22 mouse cellular contexts compared by ENCODE assay signal in the genomic region with DNA sequence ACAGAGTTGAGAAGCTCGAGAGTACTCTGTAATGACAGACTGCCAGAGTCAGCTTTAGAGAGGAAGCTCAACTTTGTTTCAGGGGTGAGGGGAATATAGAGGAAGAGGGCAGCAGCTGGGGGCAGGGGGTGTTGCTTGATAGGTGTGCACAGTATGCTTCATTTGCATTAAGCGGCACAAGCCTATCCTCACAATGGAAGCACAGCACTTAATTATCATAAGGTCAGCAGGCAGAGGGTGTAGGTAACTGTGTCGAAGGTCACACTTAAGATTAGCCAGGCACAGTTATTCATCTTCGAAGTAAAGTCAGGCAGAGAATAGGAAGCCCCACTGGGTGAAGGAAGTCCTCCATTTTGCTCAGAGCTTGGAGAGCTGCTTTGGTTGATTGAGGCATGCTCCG. TPM values are rescaled to one million over a fixed set of nuclear protein-coding genes. Genes with fewer than 3 reads are reported as not detected.
DNase-seq lines count a peak whose midpoint lies in the region; ATAC-seq and TF ChIP-seq lines count a peak whose summit lies in the region.
"Had no signal": no experiment of that assay in that cellular context is flagged by ENCODE, and none has a peak within 500 bp of the region (broad histone marks: within the 10 kb centered on the region; RNA-seq: fewer than 3 reads in every experiment).

No protein-coding gene starts in this region.

- DNase-seq in testis, postnatal 10 days (ENCODE audit: low spot score) = no peak
- DNase-seq in ES-CJ7 (ENCODE audit: low read depth, low spot score) (peak; percentile 72), R1 (ENCODE audit: low read depth, low spot score) (peak; percentile 91)
- no peak for DNase-seq in adrenal gland, postnatal 36 days
- DNase-seq in forebrain, postnatal 0 days = no peak
- no peak for DNase-seq in gastrocnemius, postnatal 14 days
- DNase-seq: adrenal gland, adult 8-10 months; adrenal gland, postnatal 14 days; cerebellum, adult 11 months; cerebellum, adult 18-20 months; cerebellum, adult 8-10 months; cerebellum, adult 9-11 months; cerebellum, postnatal 14 days; cerebellum, postnatal 36 days; embryo, embryonic 11 days had no signal

- no peak overlapping the region for H3K9ac ChIP-seq in forebrain, postnatal 0 days
- H3K9ac ChIP-seq: embryonic facial prominence, embryonic 12.5 days; forebrain, embryonic 13.5 days; forebrain, embryonic 15.5 days had no signal

- peaks cover 2% of the 10 kb centered on the region for H3K4me1 ChIP-seq in testis, adult 2 months (ENCODE audit: control insufficient read depth, insufficient read depth, low read length)
- H3K4me1 ChIP-seq in forebrain, postnatal 0 days (ENCODE audit: insufficient read depth) = no peaks in the 10 kb centered on the region
- H3K4me1 ChIP-seq: embryonic facial prominence, embryonic 12.5 days; forebrain, embryonic 15.5 days had no signal

- peak overlapping the region; percentile 85 for H3K4me3 ChIP-seq in testis, adult 2 months (ENCODE audit: control insufficient read depth, low read depth, low read length)
- no peak overlapping the region for H3K4me3 ChIP-seq in forebrain, postnatal 0 days (ENCODE audit: low read depth, low read length)
- H3K4me3 ChIP-seq: embryonic facial prominence, embryonic 12.5 days; forebrain, embryonic 13.5 days; forebrain, embryonic 15.5 days had no signal

- H3K9me3 ChIP-seq in forebrain, postnatal 0 days (ENCODE audit: low read length) = no peaks in the 10 kb centered on the region
- H3K9me3 ChIP-seq: embryonic facial prominence, embryonic 12.5 days; forebrain, embryonic 13.5 days; forebrain, embryonic 15.5 days had no signal

- H3K27me3 ChIP-seq in testis, adult 2 months (ENCODE audit: control insufficient read depth, insufficient read depth, low read length) = 0 out of 2 replicates have a peak, but pooled peaks cover 2% of the 10 kb centered on the region
- no peaks in the 10 kb centered on the region for H3K27me3 ChIP-seq in forebrain, postnatal 0 days (ENCODE audit: insufficient read depth, low read length)
- H3K27me3 ChIP-seq: embryonic facial prominence, embryonic 12.5 days; forebrain, embryonic 13.5 days; forebrain, embryonic 15.5 days had no signal

- H3K4me2 ChIP-seq in forebrain, postnatal 0 days (ENCODE audit: low read depth) = no peak overlapping the region
- H3K4me2 ChIP-seq: embryonic facial prominence, embryonic 12.5 days; forebrain, embryonic 13.5 days; forebrain, embryonic 15.5 days had no signal

- no peak overlapping the region for H3K27ac ChIP-seq in testis, adult 2 months (ENCODE audit: control insufficient read depth, insufficient read depth, low read depth, low read length)
- H3K27ac ChIP-seq in forebrain, postnatal 0 days (ENCODE audit: low read depth, low read length) = no peak overlapping the region
- H3K27ac ChIP-seq: embryonic facial prominence, embryonic 12.5 days; forebrain, embryonic 13.5 days; forebrain, embryonic 15.5 days had no signal

- intact Hi-C loops in gastrocnemius, postnatal 14 days (cut with DNase I; ENCODE audit: low total_unique reads) = no loop called here

- TF ChIP-seq CTCF in testis, adult 2 months (IDR thresholded peaks at IDR 0.05; ENCODE audit: control insufficient read depth, insufficient read depth, insufficient replicate concordance, low read depth, low read length) = no peak
- TF ChIP-seq CTCF in forebrain, postnatal 0 days (IDR thresholded peaks at IDR 0.05; ENCODE audit: low read depth) = no peak

- TF ChIP-seq POLR2A in testis, adult 2 months (IDR thresholded peaks at IDR 0.05; ENCODE audit: control insufficient read depth, low read depth, low read length) = no peak

- no peak for ATAC-seq in forebrain, postnatal 0 days
- ATAC-seq: activated CD4-positive, CD25-positive, alpha-beta regulatory T cell, adult 4 months; forebrain, embryonic 13.5 days; forebrain, embryonic 15.5 days; Patski had no signal

- no peaks in the 10 kb centered on the region for H3K36me3 ChIP-seq in testis, adult 2 months (ENCODE audit: control insufficient read depth, insufficient read depth, low read length)
- H3K36me3 ChIP-seq in forebrain, postnatal 0 days (ENCODE audit: insufficient read depth) = no peaks in the 10 kb centered on the region
- H3K36me3 ChIP-seq: embryonic facial prominence, embryonic 12.5 days; forebrain, embryonic 15.5 days; G1E had no signal

- WGBS in forebrain, postnatal 0 days = 79% methylated on average over 5 of the region's 5 CpGs

RNA-seq across cellular contexts. Expression of a gene that starts 28.2 kb away (rescaled TPM):
- 5.8 and 6.0 TPM in 2 replicates for polyA plus RNA-seq in testis, adult 2 months (2012; rRNA removed)
- total RNA-seq in adrenal gland, postnatal 36 days (2021) = 10 to 100 TPM; 29.7 to 29.9 TPM
- 0.90 and 1.4 TPM in 2 replicates for total RNA-seq in forebrain, postnatal 0 days (2014; rRNA removed)
- 0.90 and 2.1 TPM in 2 replicates for polyA plus RNA-seq in forebrain, postnatal 0 days (2015; fragmentation: Nextera tagmentation; extraction: Ambion mirVana)
- total RNA-seq in gastrocnemius, postnatal 14 days (2021) = 10 to 100 TPM; 18.9 to 20.1 TPM

Comparison
In these comparisons a context has a peak if more than half of its experiments do, and no peak if none do; other contexts are left out.
1. DNase-seq: peak in ES-CJ7 (single experiment) and R1 (single experiment); none in testis, postnatal 10 days (single experiment), adrenal gland, postnatal 36 days (0 of 2), forebrain, postnatal 0 days (single experiment) and gastrocnemius, postnatal 14 days (single experiment).